Mouse (Mus musculus) lung, postnatal 0 days (tissue): ENCODE results near the gene Tubg2. TPM values are rescaled to one million over a fixed set of nuclear protein-coding genes. Genes with fewer than 3 reads are reported as not detected.

Experiments
- ATAC-seq: fragments of 200-750 bp; cut with Nextera tagmentation; 2 replicates; pipeline ENCODE4 v1.8.0; 2017; ENCODE audit warnings: moderate library complexity
- DNase-seq: peaks from one replicate; pipeline ENCODE4 v3.0.0-alpha.2; 2016; ENCODE audit warnings: low spot score
- H3K27ac ChIP-seq: fragments of 300-500 bp; sonication (generic); 2 replicates; pipeline ENCODE4 v1.5.1; 2014; ENCODE audit warnings: antibody characterized with exemption, mild to moderate bottlenecking, low read length, mixed read lengths
- H3K27me3 ChIP-seq: fragments of 300-500 bp; sonication (generic); replicated peaks from 2 replicates; pipeline ENCODE4 v1.6.1; 2014; ENCODE audit warnings: low read length, mixed read lengths; ENCODE audit not compliant: insufficient read depth
- H3K36me3 ChIP-seq: fragments of 300-500 bp; sonication (generic); 2 replicates; pipeline ENCODE4 v1.6.1; 2014; ENCODE audit warnings: low read length, mixed read lengths; ENCODE audit not compliant: insufficient read depth
- H3K4me1 ChIP-seq: fragments of 300-500 bp; sonication (generic); 2 replicates; pipeline ENCODE4 v1.6.1; 2014; ENCODE audit warnings: antibody characterized with exemption, low read depth, low read length, mixed read lengths; ENCODE audit not compliant: insufficient read depth
- H3K4me2 ChIP-seq: fragments of 300-500 bp; sonication (generic); replicated peaks from 2 replicates; pipeline ENCODE4 v1.6.1; 2014; ENCODE audit warnings: low read depth, mild to moderate bottlenecking, low read length, moderate library complexity, mixed read lengths
- H3K4me3 ChIP-seq: fragments of 300-500 bp; sonication (generic); 2 replicates; pipeline ENCODE4 v1.5.1; 2014; ENCODE audit warnings: low read depth, low read length
- H3K9ac ChIP-seq: fragments of 300-500 bp; sonication (generic); replicated peaks from 2 replicates; pipeline ENCODE4 v1.6.1; 2014; ENCODE audit warnings: low read depth, mild to moderate bottlenecking
- H3K9me3 ChIP-seq: fragments of 300-500 bp; sonication (generic); 2 replicates; pipeline ENCODE4 v1.6.1; 2016; ENCODE audit warnings: low read length, mixed read lengths
- CTCF ChIP-seq: IDR thresholded peaks from 2 replicates; pipeline ENCODE4 v1.5.1; 2016; ENCODE audit warnings: antibody characterized with exemption, mild to moderate bottlenecking
- EP300 ChIP-seq: IDR thresholded peaks from 2 replicates; pipeline ENCODE4 v1.6.1; 2016; ENCODE audit warnings: antibody characterized with exemption, mild to moderate bottlenecking, control low read depth
- WGBS: fragments of 180-500 bp; shearing (Covaris S2); extraction: QIAGEN DNeasy Blood & Tissue Kit; methylation state at CpG from one replicate; pipeline ENCODE4 v1.1.7; 2014; 5-methylcytosine and 5-hydroxymethylcytosine counted together
- microRNA-seq: library from miRNA; unstranded; fragments of <30 nt; microRNA quantifications from one replicate; pipeline ENCODE4, GENCODE M21; 2016
- polyA plus RNA-seq: library from polyadenylated mRNA; unstranded; fragments of >200 nt; fragmentation: Nextera tagmentation; extraction: Ambion mirVana; gene quantifications from 2 replicates; pipeline ENCODE4 v1.2.1, GENCODE M21; 2015

The Tubg2 gene
- polyA plus RNA-seq, 1 experiment from 2014 or later, result 2.3 TPM

DNA sequence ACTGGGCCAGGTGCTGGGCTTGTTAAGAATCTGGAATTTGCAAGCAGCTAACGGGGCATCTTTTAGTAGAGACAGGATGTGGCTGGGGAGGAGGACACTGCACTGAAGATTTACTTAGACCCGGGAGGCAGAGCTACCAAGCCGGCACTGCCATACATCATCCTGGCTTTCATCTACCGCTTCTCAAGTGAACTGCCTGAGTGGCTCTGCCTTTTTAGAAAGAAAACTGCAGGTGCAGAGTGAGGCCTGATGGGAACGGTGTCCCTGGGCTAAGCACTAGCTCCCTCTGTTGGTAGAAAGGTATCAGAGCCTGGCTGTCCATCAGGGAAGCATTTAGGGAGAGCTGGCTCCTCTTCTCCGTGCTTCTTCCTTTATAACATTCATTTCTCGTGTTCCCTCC is 45.3 kb downstream of the Tubg2 start:
- DNase-seq (peak; percentile 69), ATAC-seq (no peak)
- Histone ChIP-seq H3K4me2 (no peak overlapping the region), H3K27me3 (no peaks in the 10 kb centered on the region), H3K4me1 (no peaks in the 10 kb centered on the region), H3K9me3 (no peaks in the 10 kb centered on the region), H3K4me3 (no peak overlapping the region), H3K9ac (no peak overlapping the region), H3K27ac (no peak overlapping the region), H3K36me3 (peaks cover 53% of the 10 kb centered on the region)
- 21% methylated on average over 7 of the region's 7 CpGs for WGBS
- TF ChIP-seq EP300 (no peak), CTCF (peak; percentile 78)

Small RNA genes lying within 50 kb of the gene (microRNA-seq; reads per million reads assigned to microRNA genes)
- not detected for gene Gm27626

Other genes with a start within 250 kb of the Tubg2 start
- 100 and 120 TPM in 2 replicates for gene Stat3, start 216.4 kb upstream of the Tubg2 start, polyA plus RNA-seq
- gene Cavin1, start 185.0 kb upstream of the Tubg2 start, polyA plus RNA-seq, result 692 and 736 TPM in 2 replicates
- gene Atp6v0a1, start 146.5 kb upstream of the Tubg2 start, polyA plus RNA-seq, result 51.3 and 57.2 TPM in 2 replicates
- gene Naglu, start 85.9 kb upstream of the Tubg2 start, polyA plus RNA-seq, result 18.9 and 21.9 TPM in 2 replicates
- 0.10 and 0.17 TPM in 2 replicates for gene Hsd17b1, start 77.5 kb upstream of the Tubg2 start, polyA plus RNA-seq
- gene Coasy, start 73.3 kb upstream of the Tubg2 start, polyA plus RNA-seq, result 30.5 TPM in 2 replicates
- gene Mlx, start 68.6 kb upstream of the Tubg2 start, polyA plus RNA-seq, result 42.5 and 44.5 TPM in 2 replicates
- 9.8 and 10.4 TPM in 2 replicates for gene Psmc3ip, start 60.5 kb upstream of the Tubg2 start, polyA plus RNA-seq
- gene Retreg3, start 36.0 kb upstream of the Tubg2 start, polyA plus RNA-seq, result 18.8 and 18.9 TPM in 2 replicates
- gene Tubg1, start 36.0 kb upstream of the Tubg2 start, polyA plus RNA-seq, result 25.8 TPM in 2 replicates
- gene Cntnap1, start 14.6 kb downstream of the Tubg2 start, polyA plus RNA-seq, result 0.24 and 0.56 TPM in 2 replicates
- 12.3 and 14.2 TPM in 2 replicates for gene Plekhh3, start 15.4 kb downstream of the Tubg2 start, polyA plus RNA-seq
- gene Ccr10, start 19.5 kb downstream of the Tubg2 start, polyA plus RNA-seq, result 0.06 and 0.20 TPM in 2 replicates
- gene Ezh1, start 70.6 kb downstream of the Tubg2 start, polyA plus RNA-seq, result 17.1 and 17.4 TPM in 2 replicates
- gene Ramp2, start 90.1 kb downstream of the Tubg2 start, polyA plus RNA-seq, result 759 and 834 TPM in 2 replicates
- 121 and 133 TPM in 2 replicates for gene Vps25, start 97.8 kb downstream of the Tubg2 start, polyA plus RNA-seq
- 10.6 and 14.6 TPM in 2 replicates for gene Wnk4, start 104.7 kb downstream of the Tubg2 start, polyA plus RNA-seq
- 1.1 TPM in 2 replicates for gene Cntd1, start 123.1 kb downstream of the Tubg2 start, polyA plus RNA-seq
- gene Coa3, start 123.2 kb downstream of the Tubg2 start, polyA plus RNA-seq, result 159 and 166 TPM in 2 replicates
- 149 and 152 TPM in 2 replicates for gene Becn1, start 146.4 kb downstream of the Tubg2 start, polyA plus RNA-seq
- 44.1 and 47.4 TPM in 2 replicates for gene Psme3, start 160.3 kb downstream of the Tubg2 start, polyA plus RNA-seq
- gene Aoc2, start 169.2 kb downstream of the Tubg2 start, polyA plus RNA-seq, result 0.44 and 0.45 TPM in 2 replicates
- gene Aoc3, start 174.7 kb downstream of the Tubg2 start, polyA plus RNA-seq, result 1.6 and 1.9 TPM in 2 replicates
- gene G6pc, start 211.7 kb downstream of the Tubg2 start, polyA plus RNA-seq, result 0.07 TPM in 1 of 2 replicates, not detected in the other